Mouse (Mus musculus) midbrain, postnatal 0 days (tissue): ENCODE results near the gene Trim16. TPM values are rescaled to one million over a fixed set of nuclear protein-coding genes. Genes with fewer than 3 reads are reported as not detected.

ENCODE experiments used
- ATAC-seq: fragments of 200-750 bp; cut with Nextera tagmentation; 2 replicates; pipeline ENCODE4 v1.8.0; 2017; ENCODE audit warnings: moderate number of reproducible peaks, mild to moderate bottlenecking, moderate TSS enrichment, moderate library complexity; ENCODE audit not compliant: low FRiP score
- DNase-seq: peaks from one replicate; pipeline ENCODE4 v3.0.0-alpha.2; 2015; ENCODE audit warnings: low spot score
- H3K27ac ChIP-seq: fragments of 300-500 bp; sonication (generic); 2 replicates; pipeline ENCODE4 v1.5.1; 2014; ENCODE audit warnings: low read depth, mild to moderate bottlenecking, low read length, mixed read lengths
- H3K27me3 ChIP-seq: fragments of 300-500 bp; sonication (generic); 2 replicates; pipeline ENCODE4 v1.6.1; 2014; ENCODE audit warnings: low read length, control low read depth, mixed read lengths; ENCODE audit not compliant: insufficient read depth
- H3K36me3 ChIP-seq: fragments of 300-500 bp; sonication (generic); 2 replicates; pipeline ENCODE4 v1.6.1; 2014; ENCODE audit warnings: low read length, control low read depth, mixed read lengths; ENCODE audit not compliant: insufficient read depth
- H3K4me1 ChIP-seq: fragments of 300-500 bp; sonication (generic); 2 replicates; pipeline ENCODE4 v1.6.1; 2014; ENCODE audit warnings: mild to moderate bottlenecking, control low read depth, antibody characterized with exemption, low read length, mixed read lengths; ENCODE audit not compliant: insufficient read depth
- H3K4me2 ChIP-seq: fragments of 300-500 bp; sonication (generic); 2 replicates; pipeline ENCODE4 v1.6.1; 2014; ENCODE audit warnings: low read depth, mild to moderate bottlenecking, low read length, mixed read lengths; ENCODE audit not compliant: poor library complexity, severe bottlenecking
- H3K4me3 ChIP-seq: fragments of 300-500 bp; sonication (generic); 2 replicates; pipeline ENCODE4 v1.5.1; 2014; ENCODE audit warnings: low read depth, mild to moderate bottlenecking, low read length, moderate library complexity
- H3K9ac ChIP-seq: fragments of 300-500 bp; sonication (generic); replicated peaks from 2 replicates; pipeline ENCODE4 v1.6.1; 2014; ENCODE audit warnings: mild to moderate bottlenecking, low read length, moderate library complexity, mixed read lengths; ENCODE audit not compliant: poor library complexity, severe bottlenecking
- H3K9me3 ChIP-seq: fragments of 300-500 bp; sonication (generic); 2 replicates; pipeline ENCODE4 v1.6.1; 2016; ENCODE audit warnings: low read length, control low read depth
- CTCF ChIP-seq: IDR thresholded peaks from 2 replicates; pipeline ENCODE4 v1.5.1; 2016; ENCODE audit warnings: antibody characterized with exemption, mild to moderate bottlenecking
- WGBS: fragments of 180-500 bp; shearing (Covaris S2); extraction: QIAGEN DNeasy Blood & Tissue Kit; methylation state at CpG from one replicate; pipeline ENCODE4 v1.1.7; 2014; 5-methylcytosine and 5-hydroxymethylcytosine counted together
- polyA plus RNA-seq: library from polyadenylated mRNA; unstranded; fragments of >200 nt; fragmentation: Nextera tagmentation; extraction: Ambion mirVana; gene quantifications from 2 replicates; pipeline ENCODE4 v1.2.1, GENCODE M21; 2015
- total RNA-seq: library from RNA; depleted of rRNA; stranded (reverse); fragments of >200 nt; gene quantifications from 2 replicates; pipeline ENCODE4 v1.2.3, GENCODE M21; 2014; rRNA removed

The Trim16 gene
- total and polyA plus RNA-seq, 2 experiments from 2014 or later: 5.8 to 7.1 TPM

- no peaks in the 10 kb centered on the region for H3K27me3 ChIP-seq
- no peak for ATAC-seq
- no peak overlapping the region for H3K4me2 ChIP-seq
- H3K27ac ChIP-seq: no peak overlapping the region
- TF ChIP-seq CTCF: no peak
- peaks cover 16% of the 10 kb centered on the region for H3K36me3 ChIP-seq
- DNase-seq: no peak
- WGBS: 83% methylated on average over 5 of the region's 5 CpGs
- H3K9ac ChIP-seq: no peak overlapping the region
- H3K4me3 ChIP-seq: no peak overlapping the region
- no peaks in the 10 kb centered on the region for H3K9me3 ChIP-seq
- no peaks in the 10 kb centered on the region for H3K4me1 ChIP-seq
These were observed 65.3 kb downstream of the Trim16 start for GRCm38 (mm10) chr11:62885323-62885722.

- no peak for TF ChIP-seq CTCF
These were observed 70.8 kb downstream of the Trim16 start for GRCm38 (mm10) chr11:62890796-62891195.

GRCm38 (mm10) chr11:62891763-62892162 is 71.7 kb downstream of the Trim16 start:
- Histone ChIP-seq H3K4me2 (no peak overlapping the region), H3K27me3 (no peaks in the 10 kb centered on the region), H3K9ac (no peak overlapping the region), H3K9me3 (no peaks in the 10 kb centered on the region), H3K4me3 (no peak overlapping the region), H3K4me1 (no peaks in the 10 kb centered on the region), H3K36me3 (peaks cover 17% of the 10 kb centered on the region), H3K27ac (no peak overlapping the region)
- TF ChIP-seq CTCF: no peak
- no peak for ATAC-seq
- WGBS: 95% methylated on average over 11 of the region's 11 CpGs
- no peak for DNase-seq

More at GRCm38 (mm10) chr11:62890796-62891195, 70.8 kb downstream of the Trim16 start:
- H3K9me3 ChIP-seq: no peaks in the 10 kb centered on the region
- no peaks in the 10 kb centered on the region for H3K4me1 ChIP-seq
- H3K9ac ChIP-seq: no peak overlapping the region
- H3K27ac ChIP-seq: no peak overlapping the region
- DNase-seq: no peak
- no peak overlapping the region for H3K4me3 ChIP-seq
- H3K36me3 ChIP-seq: peaks cover 17% of the 10 kb centered on the region
- no peak overlapping the region for H3K4me2 ChIP-seq
- no peaks in the 10 kb centered on the region for H3K27me3 ChIP-seq
- 80% methylated on average over 4 of the region's 4 CpGs for WGBS
- no peak for ATAC-seq

Other genes with a start within 250 kb of the Trim16 start
- 55.4 and 62.0 TPM in 2 replicates for gene Trpv2, start 245.7 kb upstream of the Trim16 start, total RNA-seq
- gene Trpv2, start 245.7 kb upstream of the Trim16 start, polyA plus RNA-seq: 31.0 and 32.9 TPM in 2 replicates
- 23.3 and 25.9 TPM in 2 replicates for gene Lrrc75a, start 171.7 kb upstream of the Trim16 start, total RNA-seq
- 6.9 and 7.4 TPM in 2 replicates for gene Lrrc75a, start 171.7 kb upstream of the Trim16 start, polyA plus RNA-seq
- gene Mmgt2, start 171.6 kb upstream of the Trim16 start, total RNA-seq: 24.0 and 58.3 TPM in 2 replicates
- gene Mmgt2, start 171.6 kb upstream of the Trim16 start, polyA plus RNA-seq: 22.7 and 23.4 TPM in 2 replicates
- 20.6 and 22.2 TPM in 2 replicates for gene Zfp287, start 88.3 kb upstream of the Trim16 start, total RNA-seq
- 12.9 and 13.0 TPM in 2 replicates for gene Zfp287, start 88.3 kb upstream of the Trim16 start, polyA plus RNA-seq
- gene Gm10428, start 67.1 kb upstream of the Trim16 start, total RNA-seq: not detected in 2 replicates
- gene Gm10428, start 67.1 kb upstream of the Trim16 start, polyA plus RNA-seq: 0.83 TPM in 1 of 2 replicates, not detected in the other
- 20.1 and 25.0 TPM in 2 replicates for gene Zfp286, start 30.8 kb upstream of the Trim16 start, total RNA-seq
- gene Zfp286, start 30.8 kb upstream of the Trim16 start, polyA plus RNA-seq: 15.6 and 16.9 TPM in 2 replicates
- gene Fbxw10, start 26.8 kb downstream of the Trim16 start, total RNA-seq: 0.38 and 0.49 TPM in 2 replicates
- gene Fbxw10, start 26.8 kb downstream of the Trim16 start, polyA plus RNA-seq: 0.60 and 0.72 TPM in 2 replicates
- gene Tvp23b, start 59.2 kb downstream of the Trim16 start, total RNA-seq: 29.5 and 36.6 TPM in 2 replicates
- gene Tvp23b, start 59.2 kb downstream of the Trim16 start, polyA plus RNA-seq: 42.5 and 44.2 TPM in 2 replicates
- gene Cdrt4, start 131.0 kb downstream of the Trim16 start, total RNA-seq: not detected in 2 replicates
- not detected in 2 replicates for gene Cdrt4, start 131.0 kb downstream of the Trim16 start, polyA plus RNA-seq
- gene Tekt3, start 241.4 kb downstream of the Trim16 start, total RNA-seq: not detected in 2 replicates
- gene Tekt3, start 241.4 kb downstream of the Trim16 start, polyA plus RNA-seq: 0.10 and 0.20 TPM in 2 replicates